Mouse (Mus musculus): ENCODE data around the gene Camta1. TPM values are rescaled to one million over a fixed set of nuclear protein-coding genes. Genes with fewer than 3 reads are reported as not detected.

The Camta1 gene
- polyA plus RNA-seq, 1 experiment from 2014 or later = 130 TPM

DNA sequence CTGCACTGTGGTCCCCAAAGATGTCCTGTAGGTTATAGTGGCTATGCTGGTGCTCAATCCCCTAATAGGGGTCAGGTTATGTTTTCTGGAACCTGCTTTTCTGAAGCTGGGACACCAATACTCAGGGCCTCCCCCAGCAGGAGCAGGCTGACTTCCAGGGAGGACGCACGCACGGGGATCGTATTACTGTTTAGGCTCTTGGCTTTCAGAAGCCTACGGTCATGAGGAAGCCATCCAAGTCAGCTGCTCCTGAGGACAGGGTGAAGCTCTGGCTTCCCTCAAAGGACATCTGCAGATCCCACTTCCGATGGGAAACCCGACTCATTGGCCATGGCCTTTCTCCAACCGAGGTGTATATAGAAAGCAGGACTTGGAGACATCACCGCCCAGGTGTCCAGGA is 729.2 kb downstream of the Camta1 start:
- H3K9ac ChIP-seq (replicated peaks) = no peak overlapping the region
- 86% methylated on average over 9 of the region's 9 CpGs for WGBS
- H3K27me3 ChIP-seq = no peaks in the 10 kb centered on the region
- no peak overlapping the region for H3K4me3 ChIP-seq
- no peak overlapping the region for H3K27ac ChIP-seq (replicated peaks)
- no peak for ATAC-seq (replicated peaks)
- no peak overlapping the region for H3K4me2 ChIP-seq (replicated peaks)
- H3K4me1 ChIP-seq = peaks cover 32% of the 10 kb centered on the region
- H3K9me3 ChIP-seq = no peaks in the 10 kb centered on the region
- H3K36me3 ChIP-seq = no peaks in the 10 kb centered on the region

DNA sequence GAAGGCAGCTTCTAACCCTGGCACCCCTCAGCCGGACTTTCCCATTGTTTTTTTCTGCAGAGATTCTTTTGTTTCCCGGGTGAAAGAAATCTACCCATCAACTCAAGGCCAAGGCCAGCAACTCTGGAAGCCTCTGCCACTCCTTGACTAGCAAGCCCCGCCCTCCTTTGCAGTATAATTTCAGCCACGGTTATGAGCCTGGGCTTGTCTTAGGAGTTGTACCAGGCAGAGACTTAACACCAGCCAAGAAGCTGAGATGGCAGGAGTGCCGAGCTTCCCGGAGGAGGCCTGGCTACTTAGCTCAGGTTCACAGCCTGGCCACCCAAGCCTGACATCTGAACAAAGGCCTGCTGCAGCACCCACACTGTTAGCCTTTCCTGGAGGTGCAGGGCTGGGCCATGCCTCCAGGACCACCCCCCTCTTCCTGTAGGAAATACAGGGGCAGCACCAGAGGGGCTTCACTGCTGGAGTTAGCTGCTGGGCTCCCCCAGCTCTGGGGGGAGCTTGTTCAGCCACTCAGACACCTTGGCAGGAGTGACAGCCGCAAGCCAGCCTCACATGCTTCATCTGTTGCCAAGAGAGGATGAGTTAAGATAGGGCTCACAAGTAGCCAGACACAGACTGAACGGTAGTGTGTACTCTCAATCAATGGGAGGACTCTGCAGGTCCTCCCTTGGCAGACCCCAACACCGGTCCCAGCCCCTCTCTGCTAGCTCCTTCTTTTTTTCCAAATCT is 730.8 kb downstream of the Camta1 start:
- no peak overlapping the region for H3K4me2 ChIP-seq (replicated peaks)
- no peaks in the 10 kb centered on the region for H3K36me3 ChIP-seq
- peaks cover 47% of the 10 kb centered on the region for H3K4me1 ChIP-seq
- H3K9me3 ChIP-seq = no peaks in the 10 kb centered on the region
- 48% methylated on average over 9 of the region's 9 CpGs for WGBS
- ATAC-seq (replicated peaks) = no peak
- peak overlapping the region; percentile 100 for H3K27ac ChIP-seq (replicated peaks)
- no peak overlapping the region for H3K4me3 ChIP-seq
- no peaks in the 10 kb centered on the region for H3K27me3 ChIP-seq
- no peak overlapping the region for H3K9ac ChIP-seq (replicated peaks)

DNA sequence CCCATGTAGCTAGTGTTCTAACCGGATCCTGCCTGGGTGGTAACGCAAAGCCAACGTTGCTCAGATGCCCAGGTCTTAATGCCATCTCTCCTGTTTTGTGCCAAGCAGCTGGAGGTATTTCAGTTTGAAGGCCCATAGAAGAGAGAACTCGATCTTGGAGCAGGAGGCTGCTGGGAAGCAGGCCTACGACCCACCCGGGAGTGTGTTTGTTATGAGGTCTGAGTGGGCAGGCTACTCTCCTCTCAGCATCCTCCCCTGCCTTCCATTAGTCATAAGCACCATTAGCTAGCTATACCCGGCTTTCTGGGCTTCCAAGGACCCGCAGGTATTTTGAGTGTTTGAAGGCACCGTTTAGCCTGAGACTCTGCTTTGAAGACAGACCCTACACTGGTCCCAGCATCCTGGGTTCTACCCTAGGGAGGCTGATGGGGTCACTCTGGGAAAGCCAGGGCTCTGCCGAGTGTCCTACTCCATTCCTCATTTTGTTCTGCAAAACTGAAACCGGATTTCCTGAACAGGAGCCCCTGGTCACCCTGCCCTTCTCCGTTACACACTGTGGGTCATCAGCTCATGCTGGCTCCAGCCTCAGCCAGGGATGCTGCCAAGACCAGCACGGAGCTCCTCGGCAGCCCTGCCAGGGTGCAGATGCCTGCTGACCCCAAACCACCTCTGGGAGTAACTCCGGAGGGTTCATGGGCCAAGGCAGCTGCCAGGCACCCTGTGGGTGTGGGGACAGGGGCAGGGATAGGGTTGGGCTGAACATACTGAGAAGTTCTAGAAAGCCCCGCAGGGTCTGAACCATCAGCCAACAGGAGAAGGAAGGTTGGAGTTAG is 731.7 kb downstream of the Camta1 start:
- no peaks in the 10 kb centered on the region for H3K36me3 ChIP-seq
- H3K4me2 ChIP-seq (replicated peaks) = peak overlapping the region; percentile 72
- H3K27me3 ChIP-seq = no peaks in the 10 kb centered on the region
- no peaks in the 10 kb centered on the region for H3K9me3 ChIP-seq
- H3K4me1 ChIP-seq = peaks cover 54% of the 10 kb centered on the region
- peak overlapping the region; percentile 86 for H3K9ac ChIP-seq (replicated peaks)
- H3K4me3 ChIP-seq = peak overlapping the region; percentile 64
- WGBS = 60% methylated on average over 16 of the region's 16 CpGs
- H3K27ac ChIP-seq (replicated peaks) = peak overlapping the region; percentile 100
- ATAC-seq (replicated peaks) = no peak

DNA sequence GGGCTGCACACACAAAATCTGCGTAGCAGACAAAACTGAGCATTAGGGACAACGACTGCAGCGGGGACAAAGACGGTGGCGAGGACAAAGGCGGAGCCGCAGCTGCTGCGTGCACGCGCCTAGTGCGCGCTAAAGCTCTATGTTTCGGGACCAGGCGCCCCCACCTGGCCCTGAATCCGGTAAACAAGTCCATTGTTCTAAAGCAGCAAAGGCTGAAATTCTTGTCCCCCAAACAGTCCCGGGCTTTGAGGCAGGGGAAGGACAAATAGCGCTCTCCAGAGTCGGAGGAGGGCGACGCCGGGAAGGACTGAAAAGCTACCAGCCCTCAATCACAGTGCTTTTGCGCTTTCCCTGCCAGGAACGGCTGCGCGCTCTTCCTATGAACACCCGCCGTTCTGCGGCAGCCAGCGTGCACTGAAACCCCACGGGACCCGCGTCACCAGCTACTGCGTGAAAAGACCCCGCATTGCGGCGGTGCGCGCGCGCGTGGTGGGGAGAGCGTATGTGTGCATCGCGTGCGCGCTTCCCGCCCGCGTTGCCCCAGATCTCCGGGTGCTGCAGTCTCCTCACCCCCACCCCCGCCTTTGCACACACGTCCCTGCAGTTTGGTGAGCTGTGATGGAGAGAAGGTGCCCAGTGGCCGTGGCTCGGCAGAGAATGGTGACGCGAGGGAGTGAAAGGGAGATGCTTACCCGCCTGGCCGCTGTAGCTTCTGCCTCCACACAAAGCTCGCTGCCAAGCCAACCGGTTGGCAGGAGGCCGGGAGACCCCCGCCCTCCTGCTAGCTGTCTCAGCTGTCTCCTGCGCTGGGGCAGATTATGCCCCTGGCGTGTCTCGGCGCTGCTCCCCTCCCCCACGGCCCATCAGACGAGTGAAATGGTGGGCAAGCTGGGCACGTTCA is 732.8 kb downstream of the Camta1 start:
- under 1% methylated on average over 69 of the region's 69 CpGs for WGBS
- H3K27me3 ChIP-seq = no peaks in the 10 kb centered on the region
- peak overlapping the region; percentile 100 for H3K27ac ChIP-seq (replicated peaks)
- H3K4me1 ChIP-seq = peaks cover 53% of the 10 kb centered on the region
- ATAC-seq (replicated peaks) = peak; percentile 78
- no peaks in the 10 kb centered on the region for H3K36me3 ChIP-seq
- peak overlapping the region; percentile 72 for H3K4me2 ChIP-seq (replicated peaks)
- no peaks in the 10 kb centered on the region for H3K9me3 ChIP-seq
- H3K4me3 ChIP-seq = peak overlapping the region; percentile 64
- H3K9ac ChIP-seq (replicated peaks) = peak overlapping the region; percentile 86

DNA sequence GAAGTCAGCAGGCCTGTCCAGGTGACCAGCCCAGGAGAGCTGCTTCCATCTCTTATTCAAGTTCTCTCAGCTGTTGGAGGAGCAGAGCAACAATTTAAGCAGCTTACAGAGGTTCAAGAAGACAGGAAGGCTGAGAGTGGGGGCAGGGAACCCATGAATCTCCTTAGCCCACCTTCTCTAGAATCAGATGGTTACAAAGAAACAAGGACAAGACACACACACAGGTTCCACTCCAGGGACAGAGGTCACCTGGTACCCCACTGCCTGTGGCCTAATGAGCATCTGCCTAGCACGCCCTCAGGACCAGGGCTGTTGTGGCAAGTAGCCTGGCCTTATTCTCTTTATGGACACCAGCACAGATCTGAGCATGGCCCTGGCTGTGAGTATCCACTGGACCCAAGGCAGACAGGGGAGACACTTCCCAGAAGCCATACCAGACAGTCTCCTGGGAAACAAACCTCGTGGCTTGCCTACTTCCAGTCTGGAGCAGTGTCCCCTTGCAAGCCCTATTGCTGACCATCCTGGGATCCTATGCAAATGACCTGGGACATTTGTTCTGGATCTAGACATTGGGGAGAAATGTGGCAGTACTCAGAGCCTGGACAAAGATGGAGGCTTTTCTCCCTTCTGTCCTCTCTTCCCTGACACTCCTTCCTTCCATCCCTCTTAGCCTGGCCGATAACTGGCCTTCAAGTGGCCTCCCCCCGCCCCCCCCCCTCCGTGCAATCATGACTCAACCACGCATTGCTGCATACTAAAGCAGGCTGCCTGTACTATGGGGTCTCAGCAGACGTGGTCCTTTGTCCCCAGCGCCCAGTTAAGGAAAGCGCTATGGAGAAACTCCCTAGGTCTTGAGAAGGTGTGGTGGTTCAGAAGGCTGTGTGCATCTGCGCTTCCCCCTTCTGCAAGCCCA is 733.8 kb downstream of the Camta1 start:
- Histone ChIP-seq H3K27me3 (no peaks in the 10 kb centered on the region), H3K4me2 (replicated peaks) (peak overlapping the region; percentile 72), H3K4me1 (peaks cover 50% of the 10 kb centered on the region), H3K27ac (replicated peaks) (peak overlapping the region; percentile 100), H3K9me3 (no peaks in the 10 kb centered on the region), H3K4me3 (peak overlapping the region; percentile 64), H3K36me3 (no peaks in the 10 kb centered on the region), H3K9ac (replicated peaks) (peak overlapping the region; percentile 86)
- WGBS = 7% methylated on average over 9 of the region's 10 CpGs
- ATAC-seq (replicated peaks) = peak; percentile 62

DNA sequence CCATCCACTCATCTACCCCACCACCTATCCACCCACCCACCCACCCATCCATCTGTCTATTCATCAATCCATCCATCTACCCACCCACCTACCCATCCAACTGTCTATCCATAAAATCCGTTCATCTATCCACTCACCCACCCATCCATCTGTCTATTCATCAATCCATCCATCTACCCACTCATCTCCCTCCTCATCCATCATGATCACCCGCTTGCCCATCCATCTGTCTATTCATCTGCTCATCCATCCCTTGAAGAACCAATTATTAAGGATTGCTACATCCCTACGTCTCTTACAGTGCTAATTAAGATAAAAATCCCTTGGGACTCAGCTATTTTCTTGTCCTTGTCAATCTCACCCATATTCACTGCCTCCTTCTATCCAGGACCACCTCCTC is 742.8 kb downstream of the Camta1 start:
- Histone ChIP-seq H3K9me3 (no peaks in the 10 kb centered on the region), H3K27ac (replicated peaks) (no peak overlapping the region), H3K36me3 (peaks cover 12% of the 10 kb centered on the region), H3K4me3 (no peak overlapping the region), H3K4me2 (replicated peaks) (no peak overlapping the region), H3K4me1 (no peaks in the 10 kb centered on the region), H3K27me3 (no peaks in the 10 kb centered on the region), H3K9ac (replicated peaks) (no peak overlapping the region)
- ATAC-seq (replicated peaks) = no peak
- WGBS = 74% methylated on average over 3 of the region's 3 CpGs

DNA sequence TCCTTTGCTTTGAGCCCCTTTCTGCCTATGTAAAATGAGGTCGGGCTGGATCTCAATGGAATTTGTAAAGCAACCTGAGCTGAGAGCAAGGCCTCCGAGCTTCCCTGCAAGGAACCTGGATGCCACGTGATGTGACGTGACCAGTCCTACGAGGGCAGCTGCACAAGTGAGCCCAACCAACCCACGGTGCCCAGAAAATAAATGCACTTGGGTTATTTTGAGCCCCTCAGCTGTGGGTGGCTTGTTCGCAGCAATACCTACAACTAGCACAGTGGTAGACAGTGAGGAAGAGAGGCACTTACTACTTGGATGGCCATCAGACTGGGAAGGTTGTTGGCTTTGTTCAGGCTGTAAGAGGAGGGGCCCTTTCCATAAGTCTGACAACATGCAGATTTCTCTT is 747.1 kb downstream of the Camta1 start:
- H3K36me3 ChIP-seq = no peaks in the 10 kb centered on the region
- H3K4me1 ChIP-seq = peaks cover 3% of the 10 kb centered on the region
- no peak overlapping the region for H3K9ac ChIP-seq (replicated peaks)
- 87% methylated on average over 7 of the region's 7 CpGs for WGBS
- no peak overlapping the region for H3K4me2 ChIP-seq (replicated peaks)
- H3K27ac ChIP-seq (replicated peaks) = no peak overlapping the region
- no peaks in the 10 kb centered on the region for H3K9me3 ChIP-seq
- no peak for ATAC-seq (replicated peaks)
- no peaks in the 10 kb centered on the region for H3K27me3 ChIP-seq
- H3K4me3 ChIP-seq = no peak overlapping the region

DNA sequence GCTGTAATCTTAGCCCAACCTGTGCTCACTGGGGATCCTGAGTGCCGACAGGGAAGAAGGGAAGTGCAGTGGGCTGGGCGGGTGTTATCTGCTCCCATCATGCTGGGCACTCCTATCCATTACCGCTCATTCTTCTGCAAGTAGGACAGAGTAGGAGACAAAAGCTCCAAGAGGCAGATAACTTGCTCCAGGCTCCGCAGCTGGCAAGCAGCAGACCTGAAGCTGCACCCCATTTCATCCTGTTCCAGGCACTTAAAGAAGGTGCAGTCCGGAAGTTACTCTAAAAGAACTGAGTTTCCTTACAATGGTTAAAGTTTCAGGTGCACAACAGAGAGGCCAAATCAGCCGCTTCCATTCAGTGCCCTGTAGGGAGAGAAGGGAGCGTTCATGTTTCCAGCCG is 750.5 kb downstream of the Camta1 start:
- Histone ChIP-seq H3K9ac (replicated peaks) (no peak overlapping the region), H3K36me3 (no peaks in the 10 kb centered on the region), H3K27me3 (no peaks in the 10 kb centered on the region), H3K4me3 (no peak overlapping the region), H3K9me3 (no peaks in the 10 kb centered on the region), H3K4me1 (peaks cover 16% of the 10 kb centered on the region), H3K4me2 (replicated peaks) (no peak overlapping the region), H3K27ac (replicated peaks) (no peak overlapping the region)
- WGBS = 68% methylated on average over 8 of the region's 8 CpGs
- no peak for ATAC-seq (replicated peaks)

DNA sequence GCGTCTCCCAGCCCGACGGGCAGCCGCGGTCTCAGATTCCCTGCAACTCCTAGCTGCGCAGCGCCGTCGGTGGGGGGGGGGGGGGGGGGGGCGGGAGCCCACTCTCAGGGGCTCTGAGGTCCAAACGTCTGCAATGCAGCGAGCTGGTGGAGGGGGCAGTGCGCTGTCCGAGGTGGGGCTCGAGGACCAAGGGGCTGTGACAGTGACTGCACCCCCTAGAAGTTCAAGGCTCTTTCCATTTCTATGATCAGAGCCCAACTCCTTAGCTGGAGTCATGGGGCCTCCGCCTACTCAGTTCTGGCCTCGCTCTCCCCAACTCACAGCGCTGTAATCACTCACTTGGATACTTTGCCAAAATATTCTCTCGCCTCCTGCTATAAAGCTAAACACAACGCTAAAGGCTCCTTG is 752.8 kb downstream of the Camta1 start:
- peak; percentile 20; the same call in 1 of the 2 replicates for ATAC-seq (replicated peaks)
- Histone ChIP-seq H3K27ac (replicated peaks) (peak overlapping the region; percentile 96), H3K4me2 (replicated peaks) (peak overlapping the region; percentile 60), H3K27me3 (no peaks in the 10 kb centered on the region), H3K9ac (replicated peaks) (peak overlapping the region; percentile 85), H3K36me3 (no peaks in the 10 kb centered on the region), H3K9me3 (no peaks in the 10 kb centered on the region), H3K4me3 (peak overlapping the region; percentile 76), H3K4me1 (peaks cover 40% of the 10 kb centered on the region)
- WGBS = 3% methylated on average over 11 of the region's 20 CpGs

DNA sequence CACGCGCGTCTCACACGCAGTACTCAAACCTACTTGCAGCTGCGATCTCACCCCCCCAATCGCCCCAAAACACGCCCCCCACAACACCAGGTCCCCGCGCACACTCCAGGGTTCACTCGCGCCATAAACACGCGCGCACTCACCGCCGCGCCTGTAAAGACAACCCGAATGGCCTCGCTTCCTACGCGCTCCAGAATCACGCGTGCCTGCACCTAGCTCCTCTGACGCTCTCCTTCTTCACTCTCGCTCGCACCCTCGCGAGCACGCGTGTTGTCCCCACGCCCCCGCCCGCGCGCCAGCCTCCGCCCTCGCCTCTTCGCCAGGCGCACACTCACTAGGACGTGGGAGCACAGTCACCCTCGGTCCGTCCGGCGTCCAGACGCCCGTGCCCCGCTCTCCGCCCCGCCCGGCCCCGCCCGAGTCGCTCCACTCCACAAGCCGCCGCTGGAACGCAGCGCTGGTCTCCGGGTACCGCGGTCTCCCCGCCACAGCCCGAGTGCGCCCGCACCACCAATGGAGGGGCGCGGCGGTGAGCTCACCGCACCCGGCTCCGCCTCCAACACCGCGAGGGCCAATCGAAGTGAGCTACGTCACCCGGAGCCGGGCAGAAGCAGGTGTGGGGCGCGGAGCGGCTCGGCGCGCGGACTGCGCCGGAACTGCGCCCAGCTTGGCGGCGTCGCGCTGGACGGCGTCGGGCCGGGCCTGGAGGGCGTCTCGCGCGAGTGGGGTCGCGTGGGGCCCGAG is 753.5 kb downstream of the Camta1 start:
- Histone ChIP-seq H3K4me1 (peaks cover 45% of the 10 kb centered on the region), H3K27me3 (no peaks in the 10 kb centered on the region), H3K4me3 (peak overlapping the region; percentile 76), H3K4me2 (replicated peaks) (peak overlapping the region; percentile 60), H3K36me3 (no peaks in the 10 kb centered on the region), H3K27ac (replicated peaks) (peak overlapping the region; percentile 96), H3K9ac (replicated peaks) (peak overlapping the region; percentile 85), H3K9me3 (no peaks in the 10 kb centered on the region)
- peak; percentile 98 for ATAC-seq (replicated peaks)
- under 1% methylated on average over 97 of the region's 101 CpGs for WGBS
